Mouse (Mus musculus) CH12.LX (cell line): ENCODE results near the gene Trim16. TPM values are rescaled to one million over a fixed set of nuclear protein-coding genes. Genes with fewer than 3 reads are reported as not detected.

Experiments used
- DNase-seq: peaks from one replicate; pipeline ENCODE4 v3.0.0-alpha.2; 2013; ENCODE audit errors: extremely low read depth
- H3K27ac ChIP-seq: 2 replicates; pipeline ENCODE4 v1.5.1; 2012; ENCODE audit warnings: low read depth, mild to moderate bottlenecking, control low read depth, moderate library complexity; ENCODE audit not compliant: insufficient read depth
- H3K27me3 ChIP-seq: replicated peaks from 2 replicates; pipeline ENCODE3; 2012; ENCODE audit warnings: inconsistent platforms
- H3K36me3 ChIP-seq, 2 experiments: replicated peaks in 1 of 2; 2 replicates each; pipeline versions ENCODE3 to v1.6.1; 2012; ENCODE audit warnings: inconsistent platforms in 1 of 2, low read length in 1 of 2, mild to moderate bottlenecking in 1 of 2, mixed read lengths in 1 of 2, moderate library complexity in 1 of 2; ENCODE audit not compliant: control insufficient read depth in 1 of 2, insufficient read depth in 1 of 2
- H3K4me1 ChIP-seq, 2 experiments: 2 replicates each; pipeline ENCODE4 v1.6.1; 2012; ENCODE audit warnings: inconsistent platforms in 1 of 2, moderate library complexity in 1 of 2; ENCODE audit not compliant: insufficient read depth in 2 of 2, control insufficient read depth in 1 of 2
- H3K4me2 ChIP-seq: 2 replicates; pipeline ENCODE4 v1.6.1; 2012; ENCODE audit warnings: low read depth, mild to moderate bottlenecking, control low read depth; ENCODE audit not compliant: poor library complexity, insufficient read depth, severe bottlenecking
- H3K4me3 ChIP-seq, 3 experiments: fragments of 150-350 bp in 1 of 3; sonication (generic) in 1 of 3; replicated peaks in 1 of 3; 2 replicates each; pipeline versions ENCODE3 to v1.5.1; 2011 to 2012; ENCODE audit warnings: low read depth in 2 of 3, low read length in 2 of 3, mild to moderate bottlenecking in 2 of 3, moderate library complexity in 2 of 3, control low read depth in 1 of 3, improper control_type of control experiment in 1 of 3, inconsistent platforms in 1 of 3, mixed read lengths in 1 of 3; ENCODE audit not compliant: poor library complexity in 1 of 3
- H3K79me2 ChIP-seq: replicated peaks from 2 replicates; pipeline ENCODE4 v1.6.1; 2012; ENCODE audit warnings: mild to moderate bottlenecking, moderate library complexity; ENCODE audit not compliant: control insufficient read depth, poor library complexity, insufficient read depth, severe bottlenecking; ENCODE audit errors: extremely low read depth
- H3K9ac ChIP-seq: 2 replicates; pipeline ENCODE4 v1.6.1; 2012; ENCODE audit warnings: low read depth, mild to moderate bottlenecking, control low read depth, moderate library complexity; ENCODE audit not compliant: insufficient read depth
- H3K9me3 ChIP-seq: replicated peaks from 2 replicates; pipeline ENCODE3; 2012; ENCODE audit warnings: low read length, inconsistent platforms, mixed read lengths
- CHD1 ChIP-seq: IDR thresholded peaks from 2 replicates; pipeline ENCODE4 v1.6.1; 2012; ENCODE audit warnings: low read depth, low read length, improper control_type of control experiment, inconsistent platforms
- CHD2 ChIP-seq: IDR thresholded peaks from 2 replicates; pipeline ENCODE4 v1.6.1; 2011; ENCODE audit warnings: low read length, improper control_type of control experiment
- E2F4 ChIP-seq: IDR thresholded peaks from 2 replicates; pipeline ENCODE4 v1.6.1; 2011; ENCODE audit warnings: low read depth, low read length, improper control_type of control experiment; ENCODE audit not compliant: insufficient replicate concordance
- ELF1 ChIP-seq: IDR thresholded peaks from 2 replicates; pipeline ENCODE4 v1.6.1; 2014; ENCODE audit warnings: low read depth, mild to moderate bottlenecking, inconsistent platforms, low read length, improper control_type of control experiment
- EP300 ChIP-seq: IDR thresholded peaks from 2 replicates; pipeline ENCODE4 v1.6.1; 2011; ENCODE audit warnings: low read length, improper control_type of control experiment
- HCFC1 ChIP-seq: IDR thresholded peaks from 2 replicates; pipeline ENCODE4 v1.6.1; 2012; ENCODE audit warnings: low read depth, mild to moderate bottlenecking, inconsistent platforms, low read length, improper control_type of control experiment
- JUND ChIP-seq: conservative IDR thresholded peaks from 2 replicates; pipeline ENCODE4 v1.6.1; 2011; ENCODE audit warnings: low read depth, low read length, improper control_type of control experiment
- KAT2A ChIP-seq: IDR thresholded peaks from 2 replicates; pipeline ENCODE4 v1.6.1; 2012; ENCODE audit warnings: low read length, improper control_type of control experiment, inconsistent platforms; ENCODE audit not compliant: insufficient replicate concordance
- MAX ChIP-seq: IDR thresholded peaks from 2 replicates; pipeline ENCODE4 v1.6.1; 2011; ENCODE audit warnings: low read length, improper control_type of control experiment
- MAZ ChIP-seq: IDR thresholded peaks from 2 replicates; pipeline ENCODE4 v1.6.1; 2012; ENCODE audit warnings: low read depth, mild to moderate bottlenecking, inconsistent platforms, low read length, improper control_type of control experiment, moderate library complexity
- MEF2A ChIP-seq: IDR thresholded peaks from 2 replicates; pipeline ENCODE4 v1.6.1; 2014; ENCODE audit warnings: low read depth, mild to moderate bottlenecking, inconsistent platforms, low read length, improper control_type of control experiment, borderline replicate concordance
- MXI1 ChIP-seq: IDR thresholded peaks from 2 replicates; pipeline ENCODE4 v1.6.1; 2011; ENCODE audit warnings: mild to moderate bottlenecking, low read depth, low read length, improper control_type of control experiment
- NELFE ChIP-seq: IDR thresholded peaks from 2 replicates; pipeline ENCODE4 v1.6.1; 2011; ENCODE audit warnings: low read depth, low read length, improper control_type of control experiment
- POLR2A ChIP-seq: IDR thresholded peaks from 2 replicates; pipeline ENCODE4 v1.6.1; 2011; ENCODE audit warnings: low read depth, mild to moderate bottlenecking, improper control_type of control experiment, low read length
- POLR2AphosphoS2 ChIP-seq: IDR thresholded peaks from 2 replicates; pipeline ENCODE4 v1.6.1; 2011; ENCODE audit warnings: low read depth, low read length, improper control_type of control experiment
- RAD21 ChIP-seq: IDR thresholded peaks from 2 replicates; pipeline ENCODE4 v1.6.1; 2011; ENCODE audit warnings: low read depth, mild to moderate bottlenecking, low read length, improper control_type of control experiment, moderate library complexity
- SMC3 ChIP-seq: IDR thresholded peaks from 2 replicates; pipeline ENCODE4 v1.6.1; 2011; ENCODE audit warnings: low read depth, low read length, improper control_type of control experiment
- TBP ChIP-seq: conservative IDR thresholded peaks from 2 replicates; pipeline ENCODE4 v1.6.1; 2011; ENCODE audit warnings: low read depth, low read length, improper control_type of control experiment
- TCF12 ChIP-seq: IDR thresholded peaks from 2 replicates; pipeline ENCODE4 v1.6.1; 2014; ENCODE audit warnings: low read depth, mild to moderate bottlenecking, inconsistent platforms, low read length, improper control_type of control experiment
- UBTF ChIP-seq: IDR thresholded peaks from 2 replicates; pipeline ENCODE4 v1.6.1; 2012; ENCODE audit warnings: low read depth, mild to moderate bottlenecking, inconsistent platforms, low read length, improper control_type of control experiment, moderate library complexity
- USF1 ChIP-seq: IDR thresholded peaks from 2 replicates; pipeline ENCODE4 v1.6.1; 2014; ENCODE audit warnings: low read depth, mild to moderate bottlenecking, inconsistent platforms, low read length, improper control_type of control experiment
- USF2 ChIP-seq: conservative IDR thresholded peaks from 2 replicates; pipeline ENCODE4 v1.6.1; 2011; ENCODE audit warnings: low read depth, low read length, improper control_type of control experiment
- ZMIZ1 ChIP-seq: IDR thresholded peaks from 2 replicates; pipeline ENCODE4 v1.6.1; 2012; ENCODE audit warnings: low read depth, mild to moderate bottlenecking, inconsistent platforms, low read length, improper control_type of control experiment
- dilution Hi-C: fragments of 300-500 bp; cut with MboI; formaldehyde crosslinking; loops from 2 replicates; pipeline ENCODE4 v1.14.3; 2020; ENCODE audit warnings: low sequenced_read_pairs; ENCODE audit not compliant: extremely low pct_unique_long_range_greater_than_20kb, extremely low pct_ligation_motif_present
- in situ Hi-C: fragments of 300-500 bp; cut with MboI; formaldehyde crosslinking; loops from 3 replicates; pipeline ENCODE4 v1.14.3; 2019; ENCODE audit warnings: low sequenced_read_pairs, low pct_ligation_motif_present, low pct_unique_long_range_greater_than_20kb, mixed read lengths
- polyA plus RNA-seq: library from polyadenylated mRNA; unstranded; fragments of >175 nt; gene quantifications from 2 replicates; pipeline ENCODE4 v1.2.1, GENCODE M21; 2012; ENCODE audit warnings: low read depth; ENCODE audit not compliant: insufficient read length
- total RNA-seq, 2 experiments: library from RNA; depleted of rRNA; stranded (reverse); fragments of 300-350 nt in 1 of 2; fragments of >200 nt in 1 of 2; gene quantifications; 2 replicates each; pipeline ENCODE4 v1.2.3; 2012 to 2014

The Trim16 gene
- total and polyA plus RNA-seq, 3 experiments = not detected

GRCm38 (mm10) chr11:62879220-62880048, 59.4 kb downstream of the Trim16 start, which contains the start of gene Tvp23b (continued):
- TF ChIP-seq ELF1 = peak; percentile 97
- TF ChIP-seq CHD2 = 0 out of 2 replicates have a peak, but pooled peaks have one; percentile 28
- TF ChIP-seq TBP = peak; percentile 38; the same call in 1 of the 2 replicates
- TF ChIP-seq UBTF = 0 out of 2 replicates have a peak, but pooled peaks have one; percentile 32
- TF ChIP-seq SMC3 = no peak
- peak; percentile 78 for TF ChIP-seq MAX
- no peak for TF ChIP-seq JUND
- TF ChIP-seq HCFC1 = peak; percentile 74
- TF ChIP-seq NELFE = peak; percentile 93
- no peak for TF ChIP-seq KAT2A
- TF ChIP-seq ZMIZ1 = peak; percentile 94
- TF ChIP-seq POLR2AphosphoS2 = peak; percentile 71; the same call in 1 of the 2 replicates
- TF ChIP-seq USF2 = no peak
- no peak; the same call in 1 of the 2 replicates for TF ChIP-seq MAZ
- TF ChIP-seq E2F4 = no peak
- no peak for TF ChIP-seq RAD21
- TF ChIP-seq CHD1 = no peak; the same call in 1 of the 2 replicates
- no peak for TF ChIP-seq EP300
- 0 out of 2 replicates have a peak, but pooled peaks have one; percentile 5 for TF ChIP-seq MEF2A

DNA sequence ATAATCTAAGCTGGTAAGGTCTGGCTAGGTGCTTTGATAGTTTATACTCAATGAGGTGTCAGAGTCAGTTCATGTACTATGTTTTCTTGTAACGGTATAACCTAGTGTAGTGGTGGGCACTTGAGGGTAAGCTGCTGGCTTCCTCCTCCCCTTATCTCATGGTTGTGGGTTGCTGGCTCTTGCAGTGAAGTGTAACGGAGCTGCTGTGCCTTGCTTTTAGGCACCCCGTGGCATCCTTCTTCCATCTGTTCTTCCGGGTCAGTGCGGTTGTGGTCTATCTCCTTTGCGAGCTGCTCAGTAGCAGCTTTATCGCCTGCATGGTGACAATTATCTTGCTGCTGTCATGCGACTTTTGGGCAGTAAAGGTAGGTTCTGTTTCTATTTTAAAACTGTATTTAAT, 63.4 kb downstream of the Trim16 start:
- H3K4me3 ChIP-seq = no peak overlapping the region
- DNase-seq = no peak
- peaks cover 0 to 24% of the 10 kb centered on the region in 2 experiments; a peak in 2 of 4 replicates for H3K4me1 ChIP-seq
- H3K27ac ChIP-seq = no peak overlapping the region
- no peaks in the 10 kb centered on the region for H3K27me3 ChIP-seq
- H3K9ac ChIP-seq = no peak overlapping the region
- dilution Hi-C loops = no loop called here
- H3K9me3 ChIP-seq = no peaks in the 10 kb centered on the region
- peaks cover 34 to 67% of the 10 kb centered on the region in 2 experiments for H3K36me3 ChIP-seq
- peaks cover 10% of the 10 kb centered on the region for H3K79me2 ChIP-seq
- H3K4me2 ChIP-seq = no peak overlapping the region
- no peak for TF ChIP-seq POLR2A
- TF ChIP-seq MXI1 = no peak
- TF ChIP-seq TCF12 = no peak
- TF ChIP-seq USF1 = no peak
- in situ Hi-C loops = no loop called here
